Mouse (Mus musculus) intestine, postnatal 0 days (tissue): Measurements from ENCODE around the gene Sacm1l. TPM values are rescaled to one million over a fixed set of nuclear protein-coding genes. Genes with fewer than 3 reads are reported as not detected.
A peak's percentile ranks its signal among the peaks of the same experiment; 100 is the strongest.

Experiments
- ATAC-seq: fragments of 200-750 bp; cut with Nextera tagmentation; 2 replicates; pipeline ENCODE4 v1.8.0; 2017; ENCODE audit warnings: mild to moderate bottlenecking, moderate TSS enrichment, moderate library complexity
- H3K27ac ChIP-seq: fragments of 300-500 bp; sonication (generic); 2 replicates; pipeline ENCODE4 v1.5.1; 2014; ENCODE audit warnings: mild to moderate bottlenecking, low read depth, low read length, moderate library complexity
- H3K27me3 ChIP-seq: fragments of 300-500 bp; sonication (generic); replicated peaks from 2 replicates; pipeline ENCODE4 v1.6.1; 2014; ENCODE audit warnings: low read length, mixed read lengths; ENCODE audit not compliant: control insufficient read depth, insufficient read depth
- H3K36me3 ChIP-seq: fragments of 300-500 bp; sonication (generic); 2 replicates; pipeline ENCODE4 v1.6.1; 2014; ENCODE audit warnings: mild to moderate bottlenecking, moderate library complexity; ENCODE audit not compliant: control insufficient read depth, insufficient read depth
- H3K4me1 ChIP-seq: fragments of 300-500 bp; sonication (generic); replicated peaks from 2 replicates; pipeline ENCODE4 v1.6.1; 2014; ENCODE audit warnings: antibody characterized with exemption, low read length, mixed read lengths; ENCODE audit not compliant: control insufficient read depth, insufficient read depth
- H3K4me2 ChIP-seq: fragments of 300-500 bp; sonication (generic); replicated peaks from 2 replicates; pipeline ENCODE4 v1.6.1; 2014; ENCODE audit warnings: low read depth, mild to moderate bottlenecking, moderate library complexity
- H3K4me3 ChIP-seq: fragments of 300-500 bp; sonication (generic); 2 replicates; pipeline ENCODE4 v1.5.1; 2014; ENCODE audit warnings: low read depth, low read length
- H3K9ac ChIP-seq: fragments of 300-500 bp; sonication (generic); 2 replicates; pipeline ENCODE4 v1.6.1; 2014; ENCODE audit warnings: mild to moderate bottlenecking, low read depth, low read length
- H3K9me3 ChIP-seq: fragments of 300-500 bp; sonication (generic); 2 replicates; pipeline ENCODE4 v1.6.1; 2016; ENCODE audit warnings: mixed run types; ENCODE audit not compliant: control insufficient read depth
- CTCF ChIP-seq: sonication (generic); IDR thresholded peaks from 2 replicates; pipeline ENCODE4 v1.5.1; 2016; ENCODE audit warnings: low read depth, mild to moderate bottlenecking, control low read depth, antibody characterized with exemption, moderate library complexity
- WGBS: fragments of 180-500 bp; shearing (Covaris S2); extraction: QIAGEN DNeasy Blood & Tissue Kit; methylation state at CpG from one replicate; pipeline ENCODE4 v1.1.7; 2014; 5-methylcytosine and 5-hydroxymethylcytosine counted together
- polyA plus RNA-seq: library from polyadenylated mRNA; unstranded; fragments of >200 nt; fragmentation: Nextera tagmentation; extraction: Ambion mirVana; gene quantifications from 2 replicates; pipeline ENCODE4 v1.2.1, GENCODE M21; 2015

Gene Sacm1l
- 37.3 and 42.6 TPM in 2 replicates for polyA plus RNA-seq

DNA sequence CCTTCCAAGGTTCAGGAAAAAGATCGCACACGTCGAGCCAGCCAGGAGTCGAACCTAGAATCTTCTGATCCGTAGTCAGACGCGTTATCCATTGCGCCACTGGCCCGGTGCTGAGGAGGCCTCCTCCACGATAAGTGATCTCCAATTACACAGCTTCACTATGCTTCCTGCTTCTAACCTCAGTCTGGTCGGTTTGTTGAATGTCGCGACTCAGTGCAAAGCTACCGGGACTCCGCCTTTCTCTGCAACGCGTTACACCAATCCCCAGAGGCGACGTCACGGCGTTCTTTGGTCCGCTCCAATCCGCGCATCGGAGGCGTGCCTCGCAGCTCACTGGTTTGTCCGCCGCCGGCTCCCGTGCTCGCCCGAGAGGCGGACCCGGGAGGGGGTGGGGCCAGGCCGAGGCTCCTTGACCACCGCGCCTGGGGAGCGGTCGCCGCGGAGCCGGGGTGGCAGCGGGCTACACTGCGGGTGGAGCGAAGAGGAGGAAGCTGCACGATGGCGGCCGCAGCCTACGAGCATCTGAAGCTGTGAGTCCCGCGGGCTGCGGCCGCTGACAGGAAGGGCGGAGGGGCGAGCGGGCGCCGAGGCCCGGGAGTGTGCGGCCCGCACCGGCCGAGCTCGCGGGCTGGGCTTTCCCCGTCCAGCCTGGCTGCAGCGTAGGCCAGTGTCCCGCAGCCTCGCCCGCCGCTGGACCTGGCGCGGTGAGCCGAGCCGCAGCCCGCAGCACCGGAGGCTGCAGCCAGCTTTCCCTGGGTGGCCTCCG, at the start of gene Sacm1l:
Gene Sacm1l (plus strand): TSS at position 368 of the 766 bp plus-strand sequence.
- H3K9me3 ChIP-seq: no peaks in the 10 kb centered on the region
- H3K4me3 ChIP-seq: peak within 1 kb of the TSS; percentile 98
- whole genome bisulfite sequencing: under 1% methylated on average over 77 of the region's 79 CpGs
- H3K4me2 ChIP-seq: peak within 1 kb of the TSS; percentile 79
- peak; percentile 98 for ATAC-seq
- peak within 1 kb of the TSS; percentile 96 for H3K27ac ChIP-seq
- TF ChIP-seq CTCF: no peak
- no peaks in the 10 kb centered on the region for H3K27me3 ChIP-seq
- 0 out of 2 replicates have a peak, but pooled peaks cover 4% of the 10 kb centered on the region for H3K4me1 ChIP-seq
- peak within 1 kb of the TSS; percentile 94 for H3K9ac ChIP-seq
- H3K36me3 ChIP-seq: no peaks in the 10 kb centered on the region

DNA sequence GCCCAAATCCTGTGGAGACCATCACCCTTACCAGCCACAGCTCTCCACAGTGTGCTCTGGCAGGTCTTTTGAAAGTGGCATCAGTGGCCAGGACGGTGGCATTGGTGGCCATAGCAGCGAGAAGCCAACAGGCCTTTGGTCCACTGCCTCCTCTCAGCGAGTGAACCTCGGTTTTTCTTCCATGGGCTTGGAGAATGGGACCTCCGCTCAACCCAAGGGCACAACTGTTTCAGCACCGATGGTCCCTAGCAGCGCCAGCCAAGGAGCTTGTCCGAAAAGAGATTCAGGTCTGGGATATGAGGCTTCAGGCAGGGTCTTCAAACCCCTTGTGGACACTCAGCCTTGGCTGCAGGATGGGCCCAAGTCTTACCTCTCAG, 49.7 kb upstream of the Sacm1l start:
- no peaks in the 10 kb centered on the region for H3K27me3 ChIP-seq
- TF ChIP-seq CTCF: no peak
- no peak for ATAC-seq
- H3K4me2 ChIP-seq: peak overlapping the region; percentile 87
- no peaks in the 10 kb centered on the region for H3K9me3 ChIP-seq
- peak overlapping the region; percentile 51 for H3K4me3 ChIP-seq
- peak overlapping the region; percentile 67 for H3K9ac ChIP-seq
- H3K27ac ChIP-seq: no peak overlapping the region
- peaks cover 8% of the 10 kb centered on the region for H3K36me3 ChIP-seq
- 81% methylated on average over 8 of the region's 8 CpGs for WGBS
- peaks cover 13% of the 10 kb centered on the region for H3K4me1 ChIP-seq

DNA sequence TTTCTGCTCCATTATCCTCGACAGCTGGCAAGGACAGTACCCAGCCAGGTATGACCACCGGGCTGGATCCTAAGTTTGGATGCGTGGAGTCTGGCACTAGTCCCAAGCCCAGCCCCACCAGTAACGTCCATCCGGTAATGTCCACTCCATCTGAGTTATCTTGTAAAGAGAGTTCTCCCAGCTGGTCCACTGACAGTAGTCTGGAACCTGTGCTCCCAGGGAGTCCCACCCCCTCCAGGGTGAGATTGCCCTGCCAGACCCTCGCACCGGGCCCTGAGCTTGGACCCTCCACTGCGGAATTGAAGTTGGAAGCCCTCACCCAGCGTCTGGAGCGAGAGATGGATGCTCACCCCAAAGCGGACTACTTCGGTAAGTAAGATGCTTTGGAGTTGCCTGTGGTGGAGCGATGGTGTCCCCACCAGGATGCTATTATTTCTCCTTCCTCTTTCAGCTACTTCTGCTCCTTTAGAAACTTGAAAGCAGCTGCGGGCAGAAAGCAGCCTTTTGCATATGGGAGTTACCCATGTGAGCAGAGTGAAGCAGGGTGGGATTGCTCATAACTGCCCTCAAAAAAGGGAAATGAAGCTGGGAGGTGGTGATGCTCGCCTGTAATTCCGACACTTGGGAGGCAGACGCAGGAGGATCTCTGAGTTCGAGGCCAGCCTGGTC, 49.2 kb upstream of the Sacm1l start:
- WGBS: 55% methylated on average over 18 of the region's 18 CpGs
- no peaks in the 10 kb centered on the region for H3K27me3 ChIP-seq
- H3K36me3 ChIP-seq: peaks cover 8% of the 10 kb centered on the region
- H3K4me2 ChIP-seq: peak overlapping the region; percentile 87
- H3K27ac ChIP-seq: no peak overlapping the region
- no peak for ATAC-seq
- H3K9ac ChIP-seq: peak overlapping the region; percentile 67
- no peaks in the 10 kb centered on the region for H3K9me3 ChIP-seq
- TF ChIP-seq CTCF: no peak
- peak overlapping the region; percentile 51 for H3K4me3 ChIP-seq
- H3K4me1 ChIP-seq: peaks cover 13% of the 10 kb centered on the region

GRCm38 (mm10) chr9:123481136-123481535, 48.4 kb upstream of the Sacm1l start:
- Histone ChIP-seq H3K9me3 (no peaks in the 10 kb centered on the region), H3K27ac (no peak overlapping the region), H3K4me1 (peaks cover 13% of the 10 kb centered on the region), H3K36me3 (peaks cover 14% of the 10 kb centered on the region), H3K9ac (no peak overlapping the region), H3K4me3 (0 out of 2 replicates have a peak overlapping the region, but pooled peaks have one; percentile 51), H3K27me3 (no peaks in the 10 kb centered on the region), H3K4me2 (peak overlapping the region; percentile 87)
- no peak for TF ChIP-seq CTCF
- WGBS: 20% methylated on average over 7 of the region's 7 CpGs
- ATAC-seq: no peak

- 69% methylated on average over 1 of the region's 1 CpGs for WGBS
- Histone ChIP-seq H3K9me3 (no peaks in the 10 kb centered on the region), H3K27ac (no peak overlapping the region), H3K4me2 (no peak overlapping the region), H3K36me3 (peaks cover 20% of the 10 kb centered on the region), H3K27me3 (no peaks in the 10 kb centered on the region), H3K4me1 (peaks cover 21% of the 10 kb centered on the region), H3K9ac (0 out of 2 replicates have a peak overlapping the region, but pooled peaks have one; percentile 3), H3K4me3 (no peak overlapping the region)
- no peak for TF ChIP-seq CTCF
- no peak for ATAC-seq
Observed at GRCm38 (mm10) chr9:123483598-123483997, 46.0 kb upstream of the Sacm1l start.

GRCm38 (mm10) chr9:123484830-123485229, 44.7 kb upstream of the Sacm1l start:
- Histone ChIP-seq H3K27me3 (no peaks in the 10 kb centered on the region), H3K4me2 (no peak overlapping the region), H3K4me1 (peaks cover 14% of the 10 kb centered on the region), H3K4me3 (no peak overlapping the region), H3K9ac (no peak overlapping the region), H3K27ac (no peak overlapping the region), H3K36me3 (peaks cover 20% of the 10 kb centered on the region), H3K9me3 (no peaks in the 10 kb centered on the region)
- 91% methylated on average over 3 of the region's 3 CpGs for WGBS
- no peak for TF ChIP-seq CTCF
- no peak for ATAC-seq
